Mouse (Mus musculus) thymus, postnatal 14 days (tissue): ENCODE data around the gene Zfp626.
A peak's percentile ranks its signal among the peaks of the same experiment; 100 is the strongest.
"Not testable (repeated sequence)": the region's sequence is repeated elsewhere in the genome, so short reads cannot be mapped to it uniquely, and the experiment has no call there.

Experiments used
- DNase-seq: peaks from one replicate; pipeline ENCODE4 v3.0.0; 2021

The Zfp626 gene

DNA sequence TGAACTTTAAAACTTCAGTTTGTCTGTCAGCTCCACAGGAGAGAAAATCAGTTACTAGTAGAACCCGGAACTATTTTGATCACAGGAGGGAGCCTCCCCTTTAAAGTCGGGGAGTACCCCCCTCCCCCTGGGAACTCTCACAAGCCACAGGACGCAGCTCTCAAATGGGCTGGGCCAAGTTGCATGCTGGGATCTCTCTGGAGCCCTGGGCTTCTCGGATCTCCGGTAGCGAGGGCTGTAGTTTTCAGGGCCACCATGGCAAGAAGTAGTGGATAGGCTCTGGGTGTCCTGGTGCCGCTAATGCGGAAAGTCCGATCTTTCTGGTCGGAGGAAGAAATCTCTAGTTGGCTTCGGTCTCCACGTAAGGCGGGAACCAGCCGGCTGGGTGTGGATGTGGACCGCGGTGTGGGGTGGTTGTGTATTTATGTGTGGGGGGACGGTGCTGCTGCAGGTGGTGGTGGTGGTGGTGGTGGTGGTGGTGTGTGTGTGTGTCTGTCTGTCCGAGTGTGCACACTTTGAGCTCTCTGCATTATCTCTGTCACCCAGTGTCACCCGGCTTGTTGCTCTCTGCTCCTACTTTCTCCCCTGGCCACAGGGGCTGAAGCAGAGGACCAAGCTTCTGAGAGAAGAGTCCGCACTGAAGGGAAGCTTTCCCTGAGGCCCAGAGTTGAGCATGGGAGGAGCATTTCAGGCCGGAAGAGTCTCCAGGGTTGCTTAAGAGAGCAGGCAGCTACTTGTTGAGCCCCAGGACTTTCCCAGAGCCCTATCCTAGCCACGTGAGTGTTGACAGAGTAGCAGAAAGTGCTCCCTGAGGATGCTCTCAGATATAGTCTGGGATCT, 53.6 kb downstream of the Zfp626 start:
- DNase-seq: peak; percentile 83

DNA sequence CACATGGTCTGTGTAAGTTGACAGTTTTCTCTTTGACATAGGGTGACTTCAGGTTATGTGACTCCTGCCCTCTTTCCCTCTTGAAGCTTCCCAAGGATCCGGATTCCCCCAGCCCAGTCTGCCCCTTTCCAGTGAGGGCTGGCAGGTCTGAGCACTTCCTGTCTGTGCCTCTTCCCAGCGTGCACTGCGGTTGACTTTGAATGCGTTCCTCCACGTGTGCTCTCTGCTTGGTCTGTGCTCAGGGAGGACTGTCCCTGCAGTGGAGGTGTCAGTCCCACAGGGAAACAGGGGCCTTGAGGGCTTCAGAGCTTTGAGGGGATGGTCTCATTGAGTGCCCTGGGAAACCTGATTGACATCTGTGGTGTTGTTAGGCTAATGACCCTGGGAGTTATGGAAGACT, 55.6 kb downstream of the Zfp626 start:
- DNase-seq: not testable (repeated sequence)
